Mouse (Mus musculus): ENCODE data around the gene Dock2. TPM values are rescaled to one million over a fixed set of nuclear protein-coding genes. Genes with fewer than 3 reads are reported as not detected.

The Dock2 gene
- polyA plus RNA-seq, 1 experiment from 2014 or later, result 0.93 TPM

DNA sequence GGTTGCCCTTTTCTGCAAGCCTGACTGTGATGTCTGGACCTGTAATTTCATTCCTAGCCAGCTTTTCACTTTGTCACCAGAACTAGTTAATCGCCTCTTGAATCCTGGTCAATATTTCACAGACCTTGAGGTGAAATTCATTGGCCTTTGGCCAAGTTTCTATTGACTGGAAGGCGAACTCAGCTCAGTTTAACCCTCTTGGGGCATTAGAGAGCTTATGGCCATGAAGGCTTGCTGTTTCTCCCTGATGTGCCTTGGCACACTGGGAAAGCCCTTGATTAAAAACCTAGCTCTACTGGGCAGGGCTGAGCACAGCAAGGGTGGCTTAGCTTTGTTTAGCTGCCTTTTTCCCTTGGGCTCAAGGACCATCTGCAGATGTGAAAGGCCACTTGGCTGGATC, 313.9 kb downstream of the Dock2 start:
- Histone ChIP-seq H3K36me3 (no peaks in the 10 kb centered on the region), H3K27me3 (no peaks in the 10 kb centered on the region), H3K4me2 (no peak overlapping the region), H3K4me1 (replicated peaks) (no peaks in the 10 kb centered on the region), H3K4me3 (no peak overlapping the region), H3K27ac (no peak overlapping the region), H3K9ac (no peak overlapping the region), H3K9me3 (replicated peaks) (no peaks in the 10 kb centered on the region)
- WGBS, result 61% methylated on average over 2 of the region's 2 CpGs
- ATAC-seq (replicated peaks; ENCODE audit: insufficient number of reproducible peaks, insufficient read depth, low FRiP score, low read depth), result no peak

DNA sequence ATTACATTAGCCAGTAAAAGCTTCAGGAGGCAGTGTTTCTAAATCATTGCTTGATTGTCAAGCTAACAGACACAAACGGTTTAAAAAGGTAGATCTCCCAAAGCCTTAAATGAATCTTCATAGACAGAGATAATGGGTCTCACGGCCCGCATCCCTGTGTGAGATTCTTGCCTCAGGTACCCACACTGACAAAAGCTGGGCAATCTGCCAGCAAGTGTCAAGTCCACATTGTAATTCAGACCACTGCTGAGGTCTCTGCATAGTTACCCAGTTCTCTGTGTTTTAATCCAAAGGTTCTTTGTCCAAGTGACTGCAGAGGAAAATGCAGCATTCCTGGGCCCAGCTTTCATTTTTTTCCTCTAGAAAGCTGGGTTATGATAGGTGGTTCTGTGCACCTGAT, 315.1 kb downstream of the Dock2 start:
- ATAC-seq (replicated peaks; ENCODE audit: insufficient number of reproducible peaks, insufficient read depth, low FRiP score, low read depth), result no peak
- Histone ChIP-seq H3K4me2 (no peak overlapping the region), H3K9ac (no peak overlapping the region), H3K27me3 (no peaks in the 10 kb centered on the region), H3K9me3 (replicated peaks) (no peaks in the 10 kb centered on the region), H3K27ac (no peak overlapping the region), H3K36me3 (no peaks in the 10 kb centered on the region), H3K4me1 (replicated peaks) (no peaks in the 10 kb centered on the region), H3K4me3 (no peak overlapping the region)
- 59% methylated on average over 3 of the region's 3 CpGs for WGBS

DNA sequence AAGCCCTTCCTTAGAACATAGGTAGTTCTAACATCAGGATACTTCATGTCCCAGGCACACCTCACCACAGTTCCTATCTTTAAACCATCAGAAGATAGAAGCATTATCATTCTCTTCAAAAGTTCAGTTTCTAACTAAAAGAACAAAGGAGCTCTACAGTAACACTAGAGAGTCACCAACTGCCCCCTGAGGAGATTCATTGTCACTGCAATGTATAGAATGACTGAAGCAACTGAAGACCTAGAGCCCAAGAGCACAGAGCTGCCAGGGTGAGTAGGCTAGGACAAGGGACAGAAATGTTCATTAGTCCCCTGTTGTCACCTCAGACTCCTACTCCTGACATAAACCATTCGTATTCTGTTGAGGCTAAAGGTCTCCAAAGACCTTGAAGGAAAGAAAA, 316.6 kb downstream of the Dock2 start:
- no peak overlapping the region for H3K9ac ChIP-seq

DNA sequence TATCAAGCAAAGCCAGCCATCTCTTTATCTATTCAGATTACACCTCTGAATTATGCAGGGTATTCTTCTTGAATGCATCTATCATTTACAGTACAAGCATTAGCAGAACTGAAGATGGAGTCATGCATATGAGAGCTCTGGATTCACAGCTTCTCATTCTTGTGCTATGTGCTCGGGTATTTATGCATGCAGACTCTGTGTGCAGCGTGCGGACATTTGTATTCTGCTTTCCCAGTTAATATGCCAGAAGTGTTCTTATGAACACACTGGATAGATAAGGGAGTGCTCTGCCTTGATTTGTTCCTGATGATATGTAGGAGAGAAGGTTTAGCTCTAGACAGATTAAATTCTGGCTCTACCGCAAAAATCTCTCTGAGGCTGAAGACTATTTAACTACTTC, 333.7 kb downstream of the Dock2 start:
- Histone ChIP-seq H3K4me3 (no peak overlapping the region), H3K9me3 (replicated peaks) (no peaks in the 10 kb centered on the region), H3K9ac (no peak overlapping the region), H3K27ac (no peak overlapping the region), H3K27me3 (no peaks in the 10 kb centered on the region), H3K4me1 (replicated peaks) (no peaks in the 10 kb centered on the region), H3K4me2 (no peak overlapping the region), H3K36me3 (no peaks in the 10 kb centered on the region)
- ATAC-seq (replicated peaks; ENCODE audit: insufficient number of reproducible peaks, insufficient read depth, low FRiP score, low read depth), result no peak
- 90% methylated on average over 4 of the region's 4 CpGs for WGBS

More for the DNA sequence above, 316.6 kb downstream of the Dock2 start:
- ATAC-seq (replicated peaks; ENCODE audit: insufficient number of reproducible peaks, insufficient read depth, low FRiP score, low read depth), result no peak
- no peaks in the 10 kb centered on the region for H3K4me1 ChIP-seq (replicated peaks)
- H3K36me3 ChIP-seq, result no peaks in the 10 kb centered on the region
- 50% methylated on average over 1 of the region's 1 CpGs for WGBS
- no peaks in the 10 kb centered on the region for H3K9me3 ChIP-seq (replicated peaks)
- H3K4me3 ChIP-seq, result no peak overlapping the region
- no peak overlapping the region for H3K27ac ChIP-seq
- no peaks in the 10 kb centered on the region for H3K27me3 ChIP-seq
- no peak overlapping the region for H3K4me2 ChIP-seq

DNA sequence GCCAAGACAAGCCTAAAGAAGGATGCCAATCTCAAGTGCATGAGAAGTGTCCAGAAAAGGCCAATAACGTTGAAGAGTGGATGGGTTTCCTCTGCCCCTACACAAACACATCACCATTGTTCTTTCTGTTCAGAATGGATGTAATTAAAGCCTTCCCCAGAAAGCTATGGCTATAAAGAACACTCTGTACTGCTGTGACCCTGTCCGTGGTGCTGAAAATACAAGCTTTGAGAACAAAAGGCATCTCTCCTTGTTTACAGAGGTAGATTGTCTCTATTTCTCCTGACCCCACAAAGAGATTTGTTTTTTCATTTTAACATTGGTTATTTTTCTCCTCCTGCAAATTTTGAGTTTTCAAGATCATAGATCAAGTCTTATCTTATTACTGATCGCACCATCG, 335.8 kb downstream of the Dock2 start:
- Histone ChIP-seq H3K27me3 (no peaks in the 10 kb centered on the region), H3K9ac (no peak overlapping the region), H3K36me3 (no peaks in the 10 kb centered on the region), H3K9me3 (replicated peaks) (no peaks in the 10 kb centered on the region), H3K4me1 (replicated peaks) (no peaks in the 10 kb centered on the region), H3K4me3 (no peak overlapping the region), H3K27ac (no peak overlapping the region), H3K4me2 (no peak overlapping the region)
- ATAC-seq (replicated peaks; ENCODE audit: insufficient number of reproducible peaks, insufficient read depth, low FRiP score, low read depth), result no peak
- WGBS, result 47% methylated on average over 4 of the region's 4 CpGs

DNA sequence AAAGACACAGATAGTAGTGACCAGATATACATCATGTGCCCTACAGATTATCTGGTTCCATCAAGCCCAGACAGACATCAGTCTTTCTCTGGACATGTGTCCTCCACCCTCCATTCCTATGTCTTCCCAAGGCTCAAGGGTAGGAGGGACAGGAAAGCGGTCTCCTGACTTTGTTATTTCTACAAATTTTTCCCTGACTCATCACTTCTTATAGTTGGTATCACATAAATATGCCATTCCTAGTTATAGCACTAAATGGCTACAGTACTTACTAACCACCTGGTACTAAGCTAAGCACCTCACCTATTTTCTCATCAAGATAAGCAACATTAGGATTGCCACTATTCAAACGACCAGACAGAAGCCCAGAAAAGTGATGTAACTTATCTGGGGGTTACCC, 345.3 kb downstream of the Dock2 start:
- H3K36me3 ChIP-seq, result no peaks in the 10 kb centered on the region
- H3K27ac ChIP-seq, result no peak overlapping the region
- no peak for ATAC-seq (replicated peaks; ENCODE audit: insufficient number of reproducible peaks, insufficient read depth, low FRiP score, low read depth)
- 52% methylated on average over 2 of the region's 2 CpGs for WGBS
- no peak overlapping the region for H3K4me3 ChIP-seq
- no peaks in the 10 kb centered on the region for H3K27me3 ChIP-seq
- no peaks in the 10 kb centered on the region for H3K9me3 ChIP-seq (replicated peaks)
- H3K9ac ChIP-seq, result no peak overlapping the region
- no peaks in the 10 kb centered on the region for H3K4me1 ChIP-seq (replicated peaks)
- no peak overlapping the region for H3K4me2 ChIP-seq

DNA sequence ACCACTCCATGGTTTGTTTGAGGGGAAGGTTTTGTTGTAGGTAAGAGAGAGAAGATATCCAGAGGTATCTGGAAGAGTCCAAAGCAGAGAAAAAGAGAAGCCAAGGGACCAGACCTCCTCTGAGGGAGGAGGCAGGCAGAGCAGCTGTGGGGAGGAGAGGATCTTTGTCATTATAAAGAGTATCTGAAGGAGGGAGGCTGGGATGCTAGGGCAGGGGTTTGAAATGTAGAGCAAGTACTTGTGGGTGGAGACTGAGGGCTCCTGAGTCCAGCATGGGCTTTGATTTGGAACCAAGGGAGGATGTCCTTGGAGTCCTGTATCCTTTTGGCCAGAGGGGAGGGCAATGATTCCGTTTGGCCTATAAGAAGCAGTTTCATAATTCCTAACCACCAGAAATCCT, 346.2 kb downstream of the Dock2 start:
- no peaks in the 10 kb centered on the region for H3K4me1 ChIP-seq (replicated peaks)
- no peaks in the 10 kb centered on the region for H3K27me3 ChIP-seq
- no peak overlapping the region for H3K27ac ChIP-seq
- H3K9ac ChIP-seq, result no peak overlapping the region
- no peaks in the 10 kb centered on the region for H3K9me3 ChIP-seq (replicated peaks)
- no peak overlapping the region for H3K4me3 ChIP-seq
- ATAC-seq (replicated peaks; ENCODE audit: insufficient number of reproducible peaks, insufficient read depth, low FRiP score, low read depth), result no peak
- WGBS, result 61% methylated on average over 1 of the region's 1 CpGs
- no peak overlapping the region for H3K4me2 ChIP-seq
- H3K36me3 ChIP-seq, result no peaks in the 10 kb centered on the region

DNA sequence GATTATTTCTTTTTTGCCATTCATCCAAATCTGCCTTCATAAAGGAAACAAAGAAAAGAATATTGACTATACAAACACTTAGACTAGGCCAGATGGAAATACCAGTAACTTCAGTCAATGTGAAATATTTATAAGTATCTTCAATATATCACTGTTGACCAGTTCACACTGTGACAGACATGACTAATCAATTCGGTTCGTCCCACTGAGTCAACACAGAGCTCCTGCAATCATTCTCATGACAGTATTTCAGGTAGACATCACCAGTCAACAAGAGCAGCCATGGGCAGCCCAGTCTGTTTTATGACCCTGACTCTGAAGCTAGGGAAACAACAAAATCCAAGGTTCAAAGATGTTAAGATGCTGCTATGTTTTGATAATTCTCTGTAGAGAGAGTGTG, 351.7 kb downstream of the Dock2 start:
- Histone ChIP-seq H3K4me2 (no peak overlapping the region), H3K4me3 (no peak overlapping the region), H3K27me3 (no peaks in the 10 kb centered on the region), H3K27ac (no peak overlapping the region), H3K4me1 (replicated peaks) (no peaks in the 10 kb centered on the region), H3K36me3 (no peaks in the 10 kb centered on the region), H3K9me3 (replicated peaks) (no peaks in the 10 kb centered on the region), H3K9ac (no peak overlapping the region)
- WGBS, result 64% methylated on average over 2 of the region's 2 CpGs
- ATAC-seq (replicated peaks; ENCODE audit: insufficient number of reproducible peaks, insufficient read depth, low FRiP score, low read depth), result no peak

DNA sequence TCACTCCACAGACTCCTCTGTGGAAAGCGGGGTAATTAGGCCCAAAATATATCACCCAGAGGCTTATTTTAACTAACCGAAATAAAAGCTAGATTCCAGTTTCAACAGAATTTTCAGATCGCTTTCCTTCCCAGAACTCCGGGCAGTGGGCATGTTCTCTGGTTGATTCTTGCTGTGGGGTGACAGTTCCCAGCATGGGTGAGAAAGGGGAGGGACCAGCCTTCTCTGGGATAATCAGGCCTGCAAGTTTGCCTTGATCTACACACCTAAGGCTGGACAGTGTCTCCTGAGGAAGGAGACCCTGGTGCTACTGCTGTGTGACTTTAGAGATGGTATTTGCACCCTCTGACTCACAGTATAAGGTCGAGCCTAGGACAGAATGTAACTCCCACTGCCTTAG, 352.3 kb downstream of the Dock2 start:
- Histone ChIP-seq H3K9ac (no peak overlapping the region), H3K27me3 (no peaks in the 10 kb centered on the region), H3K27ac (no peak overlapping the region), H3K9me3 (replicated peaks) (no peaks in the 10 kb centered on the region), H3K4me1 (replicated peaks) (no peaks in the 10 kb centered on the region), H3K4me2 (no peak overlapping the region), H3K4me3 (no peak overlapping the region), H3K36me3 (no peaks in the 10 kb centered on the region)
- 50% methylated on average over 5 of the region's 5 CpGs for WGBS
- ATAC-seq (replicated peaks; ENCODE audit: insufficient number of reproducible peaks, insufficient read depth, low FRiP score, low read depth), result no peak

DNA sequence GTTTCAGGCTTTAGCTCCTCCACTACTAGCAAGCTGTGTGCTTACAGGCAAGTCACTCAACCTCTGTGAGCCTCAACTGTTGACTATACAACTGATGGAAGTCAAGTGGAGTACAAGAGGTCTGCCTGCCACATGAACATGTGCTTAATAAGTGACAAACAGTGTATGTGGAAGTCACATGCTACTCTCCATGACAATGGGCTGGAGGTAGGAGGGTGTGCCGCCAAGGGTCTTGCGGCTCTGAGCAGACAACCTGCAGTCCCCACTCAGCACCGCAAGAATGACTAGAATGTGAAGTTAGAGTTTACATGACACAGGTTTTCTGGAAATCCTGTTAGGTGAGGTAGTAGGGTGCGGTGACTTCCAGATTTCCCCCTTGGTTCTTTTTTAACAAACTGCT, 352.8 kb downstream of the Dock2 start:
- ATAC-seq (replicated peaks; ENCODE audit: insufficient number of reproducible peaks, insufficient read depth, low FRiP score, low read depth), result no peak
- H3K36me3 ChIP-seq, result no peaks in the 10 kb centered on the region
- H3K9me3 ChIP-seq (replicated peaks), result no peaks in the 10 kb centered on the region
- no peaks in the 10 kb centered on the region for H3K27me3 ChIP-seq
- no peak overlapping the region for H3K9ac ChIP-seq
- no peak overlapping the region for H3K4me3 ChIP-seq
- no peak overlapping the region for H3K4me2 ChIP-seq
- no peaks in the 10 kb centered on the region for H3K4me1 ChIP-seq (replicated peaks)
- no peak overlapping the region for H3K27ac ChIP-seq
- WGBS, result 64% methylated on average over 4 of the region's 4 CpGs

DNA sequence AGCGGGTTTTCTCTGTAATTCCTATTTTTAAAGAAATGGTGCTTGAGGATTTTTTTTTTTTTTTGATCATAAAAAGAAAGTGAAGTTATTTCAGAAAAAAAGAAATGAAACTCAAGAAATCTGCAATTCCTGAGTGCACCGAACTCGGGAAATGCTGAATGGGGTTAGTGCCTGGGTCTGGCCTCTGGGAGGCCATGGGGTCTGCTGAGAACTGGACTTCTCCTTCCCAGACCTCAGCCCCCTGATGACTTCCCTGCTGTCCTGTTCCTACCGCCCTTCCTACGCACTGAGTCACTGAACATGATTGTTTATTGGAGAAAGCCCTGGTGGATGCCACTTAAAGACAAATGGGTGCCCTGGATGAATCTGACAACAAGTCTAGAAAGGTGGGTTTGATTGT, 356.5 kb downstream of the Dock2 start:
- WGBS, result 77% methylated on average over 5 of the region's 5 CpGs
- Histone ChIP-seq H3K4me1 (replicated peaks) (no peaks in the 10 kb centered on the region), H3K4me2 (no peak overlapping the region), H3K9me3 (replicated peaks) (no peaks in the 10 kb centered on the region), H3K4me3 (no peak overlapping the region), H3K27ac (no peak overlapping the region), H3K9ac (no peak overlapping the region), H3K36me3 (no peaks in the 10 kb centered on the region), H3K27me3 (no peaks in the 10 kb centered on the region)
- ATAC-seq (replicated peaks; ENCODE audit: insufficient number of reproducible peaks, insufficient read depth, low FRiP score, low read depth), result no peak

DNA sequence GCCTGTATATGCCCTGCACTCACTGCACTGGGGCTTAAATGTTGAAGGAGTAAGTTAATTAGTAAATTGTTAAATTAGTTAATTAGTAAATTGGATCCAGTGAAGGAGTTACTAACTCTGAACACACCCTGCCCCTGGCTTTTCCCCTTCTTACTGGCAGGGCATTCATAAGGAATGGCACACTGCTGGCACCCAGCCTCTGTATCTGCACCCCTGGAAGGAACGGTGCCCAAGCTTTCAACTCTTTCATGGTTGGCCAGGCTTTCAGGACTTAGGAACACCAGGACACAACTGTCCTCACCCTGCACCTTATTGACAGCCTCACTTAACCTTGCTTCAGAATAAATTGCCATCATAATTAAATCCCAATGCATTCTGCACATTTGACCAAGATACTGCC, 359.1 kb downstream of the Dock2 start:
- H3K9me3 ChIP-seq (replicated peaks), result no peaks in the 10 kb centered on the region
- no peak overlapping the region for H3K4me3 ChIP-seq
- H3K27me3 ChIP-seq, result no peaks in the 10 kb centered on the region
- WGBS, result 88% methylated on average over 1 of the region's 1 CpGs
- no peaks in the 10 kb centered on the region for H3K36me3 ChIP-seq
- no peak overlapping the region for H3K9ac ChIP-seq
- no peak overlapping the region for H3K27ac ChIP-seq
- H3K4me1 ChIP-seq (replicated peaks), result no peaks in the 10 kb centered on the region
- H3K4me2 ChIP-seq, result no peak overlapping the region
- no peak for ATAC-seq (replicated peaks; ENCODE audit: insufficient number of reproducible peaks, insufficient read depth, low FRiP score, low read depth)

DNA sequence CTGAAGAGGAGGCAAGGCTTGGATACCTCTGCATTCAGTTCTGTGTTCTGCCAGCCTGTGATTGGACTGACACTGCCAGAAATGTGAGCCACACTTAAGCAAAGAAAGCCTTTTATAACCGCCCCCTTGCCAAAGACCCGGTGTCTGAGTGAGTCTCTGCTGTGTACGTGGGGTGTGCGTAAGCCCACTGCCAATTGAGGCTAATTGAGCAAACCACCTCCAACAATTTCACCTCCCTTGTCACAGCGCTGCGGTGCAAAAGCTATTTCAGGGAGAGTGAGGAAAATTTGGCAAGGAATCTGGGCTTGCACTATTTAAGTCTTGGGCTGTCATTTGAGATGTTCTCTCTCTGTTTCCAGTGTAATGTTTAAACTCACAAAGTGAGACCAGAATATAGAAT, 362.6 kb downstream of the Dock2 start:
- WGBS, result 64% methylated on average over 6 of the region's 6 CpGs
- H3K9me3 ChIP-seq (replicated peaks), result no peaks in the 10 kb centered on the region
- H3K27me3 ChIP-seq, result no peaks in the 10 kb centered on the region
- H3K4me2 ChIP-seq, result no peak overlapping the region
- H3K4me3 ChIP-seq, result no peak overlapping the region
- ATAC-seq (replicated peaks; ENCODE audit: insufficient number of reproducible peaks, insufficient read depth, low FRiP score, low read depth), result no peak
- H3K27ac ChIP-seq, result no peak overlapping the region
- H3K9ac ChIP-seq, result no peak overlapping the region
- no peaks in the 10 kb centered on the region for H3K36me3 ChIP-seq
- H3K4me1 ChIP-seq (replicated peaks), result no peaks in the 10 kb centered on the region

All from heart, embryonic 15.5 days (tissue).